Mouse (Mus musculus) CH12.LX (cell line): Measurements from ENCODE around the gene Bend6.

Experiments
- HCFC1 ChIP-seq: IDR thresholded peaks from 2 replicates; pipeline ENCODE4 v1.6.1; 2012; ENCODE audit warnings: low read depth, mild to moderate bottlenecking, inconsistent platforms, low read length, improper control_type of control experiment
- MYC ChIP-seq: IDR thresholded peaks from 2 replicates; pipeline ENCODE4 v1.6.1; 2011; ENCODE audit warnings: low read depth, mild to moderate bottlenecking, improper control_type of control experiment, low read length
- RCOR1 ChIP-seq: conservative IDR thresholded peaks from 2 replicates; pipeline ENCODE4 v1.6.1; 2012; ENCODE audit warnings: low read depth, mild to moderate bottlenecking, inconsistent platforms, low read length, improper control_type of control experiment

DNA sequence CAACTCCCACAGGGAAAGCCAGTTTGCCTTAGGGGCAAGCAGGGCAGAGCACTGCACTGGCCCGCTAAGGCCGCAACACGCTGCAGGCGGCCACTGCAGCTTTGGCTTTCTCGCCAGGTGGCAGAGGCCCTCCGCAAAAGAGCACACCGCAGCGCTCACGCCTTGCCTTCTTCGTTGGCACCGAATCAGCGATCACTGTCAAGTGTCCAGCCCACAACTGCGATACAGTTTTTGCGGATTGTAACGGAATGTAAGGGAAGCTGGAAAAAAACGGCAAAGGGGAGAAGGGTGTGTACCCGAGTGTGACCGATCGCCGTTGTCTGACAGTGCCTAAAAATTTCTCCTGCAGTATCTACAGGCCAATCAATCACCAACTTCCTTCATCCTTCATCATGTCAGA is 689 bp downstream of the Bend6 start:
- TF ChIP-seq MYC (no peak), RCOR1 (no peak), HCFC1 (no peak)
